Mouse (Mus musculus) intestine, postnatal 0 days (tissue): ENCODE data around the gene Tmem238l. TPM values are rescaled to one million over a fixed set of nuclear protein-coding genes. Genes with fewer than 3 reads are reported as not detected.
A peak's percentile ranks its signal among the peaks of the same experiment; 100 is the strongest.

Experiments used
- ATAC-seq: fragments of 200-750 bp; cut with Nextera tagmentation; 2 replicates; pipeline ENCODE4 v1.8.0; 2017; ENCODE audit warnings: mild to moderate bottlenecking, moderate TSS enrichment, moderate library complexity
- H3K27ac ChIP-seq: fragments of 300-500 bp; sonication (generic); 2 replicates; pipeline ENCODE4 v1.5.1; 2014; ENCODE audit warnings: mild to moderate bottlenecking, low read depth, low read length, moderate library complexity
- H3K27me3 ChIP-seq: fragments of 300-500 bp; sonication (generic); replicated peaks from 2 replicates; pipeline ENCODE4 v1.6.1; 2014; ENCODE audit warnings: low read length, mixed read lengths; ENCODE audit not compliant: control insufficient read depth, insufficient read depth
- H3K36me3 ChIP-seq: fragments of 300-500 bp; sonication (generic); 2 replicates; pipeline ENCODE4 v1.6.1; 2014; ENCODE audit warnings: mild to moderate bottlenecking, moderate library complexity; ENCODE audit not compliant: control insufficient read depth, insufficient read depth
- H3K4me1 ChIP-seq: fragments of 300-500 bp; sonication (generic); replicated peaks from 2 replicates; pipeline ENCODE4 v1.6.1; 2014; ENCODE audit warnings: antibody characterized with exemption, low read length, mixed read lengths; ENCODE audit not compliant: control insufficient read depth, insufficient read depth
- H3K4me2 ChIP-seq: fragments of 300-500 bp; sonication (generic); replicated peaks from 2 replicates; pipeline ENCODE4 v1.6.1; 2014; ENCODE audit warnings: low read depth, mild to moderate bottlenecking, moderate library complexity
- H3K4me3 ChIP-seq: fragments of 300-500 bp; sonication (generic); 2 replicates; pipeline ENCODE4 v1.5.1; 2014; ENCODE audit warnings: low read depth, low read length
- H3K9ac ChIP-seq: fragments of 300-500 bp; sonication (generic); 2 replicates; pipeline ENCODE4 v1.6.1; 2014; ENCODE audit warnings: mild to moderate bottlenecking, low read depth, low read length
- H3K9me3 ChIP-seq: fragments of 300-500 bp; sonication (generic); 2 replicates; pipeline ENCODE4 v1.6.1; 2016; ENCODE audit warnings: mixed run types; ENCODE audit not compliant: control insufficient read depth
- CTCF ChIP-seq: sonication (generic); IDR thresholded peaks from 2 replicates; pipeline ENCODE4 v1.5.1; 2016; ENCODE audit warnings: low read depth, mild to moderate bottlenecking, control low read depth, antibody characterized with exemption, moderate library complexity
- WGBS: fragments of 180-500 bp; shearing (Covaris S2); extraction: QIAGEN DNeasy Blood & Tissue Kit; methylation state at CpG from one replicate; pipeline ENCODE4 v1.1.7; 2014; 5-methylcytosine and 5-hydroxymethylcytosine counted together
- polyA plus RNA-seq: library from polyadenylated mRNA; unstranded; fragments of >200 nt; fragmentation: Nextera tagmentation; extraction: Ambion mirVana; gene quantifications from 2 replicates; pipeline ENCODE4 v1.2.1, GENCODE M21; 2015

Tmem238l gene
- polyA plus RNA-seq, 1 experiment from 2014 or later = 10.5 TPM

DNA sequence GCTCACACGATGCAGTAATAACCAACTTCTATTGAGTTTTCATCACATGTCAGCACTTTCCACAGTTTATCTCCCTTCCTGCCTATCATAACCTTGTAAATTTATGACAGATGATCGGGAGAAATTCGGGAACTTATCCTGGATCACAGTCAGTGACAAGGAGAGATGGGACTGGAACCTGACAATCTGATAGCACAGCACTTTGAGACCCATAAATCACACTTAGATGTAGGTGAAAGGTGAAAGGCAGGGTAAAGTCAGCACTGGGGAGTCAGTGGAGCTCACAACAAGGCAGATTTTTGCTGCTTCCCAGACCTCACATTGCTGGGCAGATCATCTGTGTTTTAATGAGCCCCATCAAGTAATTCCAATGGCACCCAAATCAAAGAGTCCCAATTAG is 17.1 kb downstream of the Tmem238l start:
- H3K36me3 ChIP-seq = no peaks in the 10 kb centered on the region
- H3K27me3 ChIP-seq = no peaks in the 10 kb centered on the region
- H3K4me1 ChIP-seq = no peaks in the 10 kb centered on the region
- no peak overlapping the region for H3K27ac ChIP-seq
- 0 out of 2 replicates have a peak, but pooled peaks cover 6% of the 10 kb centered on the region for H3K9me3 ChIP-seq
- ATAC-seq = peak; percentile 56
- no peak for TF ChIP-seq CTCF
- no peak overlapping the region for H3K4me2 ChIP-seq
- no peak overlapping the region for H3K9ac ChIP-seq
- H3K4me3 ChIP-seq = no peak overlapping the region
- 35% methylated on average over 3 of the region's 3 CpGs for WGBS

DNA sequence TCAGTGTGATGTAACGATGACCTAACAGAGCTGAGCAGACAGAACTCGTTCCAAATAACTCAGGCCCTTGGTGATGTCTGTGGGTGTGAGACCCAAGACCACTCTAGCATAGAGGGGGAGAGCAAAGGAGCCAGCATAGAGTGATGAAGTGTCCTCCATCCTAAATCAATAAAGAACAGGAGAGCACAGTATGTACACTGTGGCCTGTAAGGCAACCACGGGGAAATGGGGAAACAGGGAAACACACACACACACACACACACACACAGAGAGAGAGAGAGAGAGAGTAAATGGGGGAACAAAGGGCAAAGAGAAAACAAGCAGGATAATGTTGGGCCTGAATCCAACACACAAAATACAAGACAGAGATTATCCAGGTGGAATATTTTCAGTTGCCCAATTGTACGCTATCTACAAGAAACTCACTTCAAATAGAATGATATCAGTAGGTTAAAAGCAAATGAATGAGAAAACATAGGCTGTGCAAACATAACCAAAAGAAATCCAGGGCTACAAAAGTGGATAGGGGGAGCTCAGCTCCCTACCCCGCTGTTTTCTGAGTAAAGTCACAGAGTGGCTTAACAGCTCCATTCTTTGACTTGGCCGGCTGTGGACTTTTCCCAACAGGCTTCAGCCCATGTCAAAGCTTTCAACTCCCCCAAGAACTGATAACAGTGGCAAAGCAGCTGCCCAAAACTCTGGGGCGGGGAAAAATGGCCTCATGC is 19.3 kb downstream of the Tmem238l start:
- TF ChIP-seq CTCF = no peak
- Histone ChIP-seq H3K27ac (no peak overlapping the region), H3K4me3 (no peak overlapping the region), H3K9me3 (0 out of 2 replicates have a peak, but pooled peaks cover 6% of the 10 kb centered on the region), H3K4me2 (no peak overlapping the region), H3K27me3 (no peaks in the 10 kb centered on the region), H3K9ac (no peak overlapping the region), H3K4me1 (no peaks in the 10 kb centered on the region), H3K36me3 (no peaks in the 10 kb centered on the region)
- 87% methylated on average over 7 of the region's 7 CpGs for WGBS
- ATAC-seq = no peak

DNA sequence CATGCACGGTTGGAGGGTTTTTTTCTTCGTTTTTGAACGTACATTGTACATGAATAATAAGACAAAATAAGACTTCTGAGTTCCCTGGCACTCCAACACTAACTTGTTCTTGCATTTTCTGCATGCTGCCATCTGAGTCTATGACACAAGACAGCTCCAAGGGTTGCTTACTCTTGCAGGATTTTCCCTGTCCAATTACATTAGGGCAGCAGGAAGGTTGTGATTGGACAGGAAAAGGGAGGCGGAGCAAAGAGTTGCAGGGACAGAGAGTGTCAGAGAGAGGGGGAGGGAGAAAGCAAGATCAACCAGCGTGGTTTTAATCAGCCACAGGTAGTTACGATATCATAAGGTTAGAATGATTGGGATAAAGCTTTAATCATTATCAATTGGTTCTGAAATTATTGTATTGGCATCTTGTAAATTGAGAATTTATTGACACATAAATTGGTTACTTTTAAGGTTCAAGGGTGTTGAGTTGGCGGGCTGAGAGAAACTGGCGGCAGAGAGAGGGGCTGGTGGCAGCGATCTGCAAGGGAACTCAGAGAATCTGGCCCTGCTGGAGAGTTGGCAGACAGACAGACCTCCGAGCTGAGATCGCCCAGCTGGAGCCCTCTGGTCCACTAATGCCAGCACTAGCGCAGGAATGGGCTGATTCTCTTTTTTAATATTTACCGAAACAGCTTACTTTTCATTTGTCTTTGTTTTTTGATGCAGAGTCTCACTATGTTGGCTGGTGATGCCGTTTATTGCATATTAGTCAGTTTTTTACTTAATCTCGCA is 25.1 kb downstream of the Tmem238l start:
- no peak overlapping the region for H3K4me3 ChIP-seq
- H3K4me2 ChIP-seq = no peak overlapping the region
- no peak for ATAC-seq
- no peaks in the 10 kb centered on the region for H3K4me1 ChIP-seq
- no peak for TF ChIP-seq CTCF
- WGBS = 79% methylated on average over 15 of the region's 15 CpGs
- H3K27me3 ChIP-seq = no peaks in the 10 kb centered on the region
- no peak overlapping the region for H3K9ac ChIP-seq
- no peaks in the 10 kb centered on the region for H3K9me3 ChIP-seq
- H3K27ac ChIP-seq = no peak overlapping the region
- H3K36me3 ChIP-seq = no peaks in the 10 kb centered on the region

DNA sequence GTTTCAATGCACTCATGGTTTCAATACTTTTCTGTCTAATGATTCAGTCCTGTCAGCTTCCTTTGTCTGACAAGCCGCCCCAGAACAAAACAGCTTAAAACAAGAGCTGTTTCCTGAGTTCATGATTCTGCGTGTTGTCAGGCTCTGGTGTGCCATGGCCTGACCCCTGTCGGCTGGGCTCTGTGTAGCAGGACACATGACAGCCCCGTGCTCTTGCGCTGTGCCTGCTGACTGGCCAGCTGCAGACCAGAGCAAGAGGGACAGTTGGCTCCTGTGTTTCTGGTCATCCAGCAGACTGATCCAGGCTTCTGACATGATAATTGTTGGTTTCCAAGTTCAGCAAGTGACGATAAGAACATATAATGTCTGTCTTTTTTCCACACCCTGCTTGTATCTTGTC is 26.4 kb downstream of the Tmem238l start:
- 30% methylated on average over 6 of the region's 6 CpGs for WGBS
- peak; percentile 89 for TF ChIP-seq CTCF
- H3K4me2 ChIP-seq = no peak overlapping the region
- H3K9me3 ChIP-seq = no peaks in the 10 kb centered on the region
- no peaks in the 10 kb centered on the region for H3K4me1 ChIP-seq
- H3K9ac ChIP-seq = no peak overlapping the region
- ATAC-seq = peak; percentile 76
- no peaks in the 10 kb centered on the region for H3K27me3 ChIP-seq
- no peak overlapping the region for H3K4me3 ChIP-seq
- H3K36me3 ChIP-seq = no peaks in the 10 kb centered on the region
- H3K27ac ChIP-seq = no peak overlapping the region

DNA sequence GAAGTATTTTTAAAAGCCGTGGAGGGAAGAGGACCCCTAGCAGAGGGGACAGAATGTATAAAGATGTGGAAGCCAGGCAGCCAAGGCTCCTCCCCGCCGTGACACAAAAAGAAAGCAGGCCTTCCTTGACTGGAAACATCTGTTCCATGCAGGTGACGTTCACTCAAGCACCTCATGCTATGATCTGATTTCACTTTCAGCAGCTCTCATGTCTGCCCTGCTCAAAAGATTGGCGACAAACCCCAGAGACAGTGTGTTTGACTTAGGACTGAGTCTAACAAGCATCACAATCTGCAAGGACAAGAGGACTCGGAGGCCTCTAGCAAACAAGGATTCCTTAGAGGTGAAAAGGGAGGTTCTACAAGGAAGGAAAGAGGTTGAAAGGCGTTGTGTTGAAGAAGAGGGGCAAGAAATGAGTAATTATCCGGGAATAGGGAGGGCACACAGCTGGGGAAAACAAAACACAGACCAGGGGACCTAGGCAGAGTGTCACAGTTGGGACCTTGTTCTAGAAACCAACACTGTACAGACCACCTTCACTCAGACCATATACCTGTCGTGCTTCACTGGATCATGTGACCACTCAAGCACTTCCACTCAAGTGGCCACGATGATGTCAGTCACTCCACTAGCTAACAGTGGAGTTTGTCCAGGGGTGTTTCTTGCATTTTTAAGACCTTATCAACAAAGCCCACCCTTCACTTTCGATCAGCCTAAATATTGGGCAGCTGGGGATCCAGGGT is 27.2 kb downstream of the Tmem238l start:
- no peak overlapping the region for H3K4me3 ChIP-seq
- ATAC-seq = no peak
- no peaks in the 10 kb centered on the region for H3K36me3 ChIP-seq
- 60% methylated on average over 11 of the region's 11 CpGs for WGBS
- H3K27ac ChIP-seq = 0 out of 2 replicates have a peak overlapping the region, but pooled peaks have one; percentile 9
- H3K27me3 ChIP-seq = no peaks in the 10 kb centered on the region
- H3K9me3 ChIP-seq = no peaks in the 10 kb centered on the region
- no peak for TF ChIP-seq CTCF
- H3K4me2 ChIP-seq = no peak overlapping the region
- H3K9ac ChIP-seq = no peak overlapping the region
- no peaks in the 10 kb centered on the region for H3K4me1 ChIP-seq
